Mouse (Mus musculus) mesoderm, embryonic 11.5 days (tissue): ENCODE measurements at regions not wholly inside any gene's neighbourhood (a gene's known extent, or its start where the extent isn't known, plus 50 kb on each side); places are given as distances from the start of the nearest gene placed in this dataset.

ENCODE experiments used
- DNase-seq: peaks from one replicate; pipeline ENCODE4 v3.0.0-alpha.2; 2012; ENCODE audit warnings: low read depth, low spot score

DNA sequence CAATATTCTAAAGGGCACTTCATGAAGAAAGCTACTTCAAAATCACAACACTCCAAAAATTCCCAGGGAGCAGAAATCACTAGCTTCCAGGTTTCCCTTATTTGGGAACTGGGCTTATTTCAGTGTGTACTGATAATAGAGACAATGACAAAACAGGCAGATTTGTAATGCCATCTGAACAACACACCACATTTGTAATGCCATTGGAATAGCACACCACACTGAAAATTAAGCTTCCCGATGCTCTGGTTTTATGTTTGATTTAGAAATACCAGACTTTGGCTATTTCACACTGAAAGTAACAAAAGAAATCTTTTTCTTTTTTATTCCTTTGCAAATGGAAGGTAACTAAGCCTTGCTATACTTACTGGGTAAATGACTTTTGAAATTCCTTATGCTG is 343.5 kb upstream of the Cdh20 start:
- DNase-seq = no peak

GRCm38 (mm10) chr1:104425307-104425706 is 343.0 kb upstream of the Cdh20 start:
- peak; percentile 29 for DNase-seq

GRCm38 (mm10) chr1:104449678-104450077 is 318.7 kb upstream of the Cdh20 start:
- no peak for DNase-seq

GRCm38 (mm10) chr1:104468571-104468970 is 299.8 kb upstream of the Cdh20 start:
- no peak for DNase-seq

- no peak for DNase-seq
Observed at GRCm38 (mm10) chr1:104479757-104480156, 288.6 kb upstream of the Cdh20 start.
